Mouse (Mus musculus) heart, embryonic 11.5 days (tissue): ENCODE measurements at regions not wholly inside any gene's neighbourhood (a gene's known extent, or its start where the extent isn't known, plus 50 kb on each side); places are given as distances from the start of the nearest gene placed in this dataset.

Experiments used
- ATAC-seq: fragments of 200-750 bp; cut with Nextera tagmentation; replicated peaks from 2 replicates; pipeline ENCODE4 v1.8.0; 2017; ENCODE audit warnings: moderate library complexity; ENCODE audit not compliant: insufficient number of reproducible peaks, low FRiP score, low TSS enrichment
- H3K27ac ChIP-seq: fragments of 300-500 bp; sonication (generic); 2 replicates; pipeline ENCODE4 v1.5.1; 2014; ENCODE audit warnings: mild to moderate bottlenecking, low read depth, low read length
- H3K27me3 ChIP-seq: fragments of 300-500 bp; sonication (generic); 2 replicates; pipeline ENCODE4 v1.6.1; 2014; ENCODE audit warnings: mild to moderate bottlenecking, low read length, mixed read lengths; ENCODE audit not compliant: control insufficient read depth, insufficient read depth
- H3K36me3 ChIP-seq: fragments of 300-500 bp; sonication (generic); 2 replicates; pipeline ENCODE4 v1.6.1; 2014; ENCODE audit warnings: mild to moderate bottlenecking, low read length, moderate library complexity, mixed read lengths; ENCODE audit not compliant: control insufficient read depth, insufficient read depth
- H3K4me1 ChIP-seq: fragments of 300-500 bp; sonication (generic); 2 replicates; pipeline ENCODE4 v1.6.1; 2014; ENCODE audit warnings: low read length; ENCODE audit not compliant: control insufficient read depth, insufficient read depth
- H3K4me2 ChIP-seq: fragments of 300-500 bp; sonication (generic); 2 replicates; pipeline ENCODE4 v1.6.1; 2014; ENCODE audit warnings: mild to moderate bottlenecking, moderate library complexity
- H3K4me3 ChIP-seq: fragments of 300-500 bp; sonication (generic); 2 replicates; pipeline ENCODE4 v1.5.1; 2014; ENCODE audit warnings: low read depth, low read length
- H3K9ac ChIP-seq: fragments of 300-500 bp; sonication (generic); 2 replicates; pipeline ENCODE4 v1.6.1; 2014; ENCODE audit warnings: mild to moderate bottlenecking, low read depth, low read length, moderate library complexity
- H3K9me3 ChIP-seq: fragments of 300-500 bp; sonication (generic); replicated peaks from 2 replicates; pipeline ENCODE4 v1.6.1; 2016; ENCODE audit warnings: low read length; ENCODE audit not compliant: control insufficient read depth
- WGBS: fragments of 180-500 bp; shearing (Covaris S2); extraction: QIAGEN DNeasy Blood & Tissue Kit; methylation state at CpG from one replicate; pipeline ENCODE4 v1.1.7; 2014; ENCODE audit not compliant: insufficient replicate concordance; 5-methylcytosine and 5-hydroxymethylcytosine counted together

GRCm38 (mm10) chr14:58444496-58444895 is 374.1 kb downstream of the Fgf9 start:
- WGBS: 61% methylated on average over 4 of the region's 4 CpGs
- Histone ChIP-seq H3K36me3 (no peaks in the 10 kb centered on the region), H3K4me2 (no peak overlapping the region), H3K4me1 (no peaks in the 10 kb centered on the region), H3K9me3 (no peaks in the 10 kb centered on the region), H3K4me3 (no peak overlapping the region), H3K27ac (no peak overlapping the region), H3K9ac (no peak overlapping the region), H3K27me3 (no peaks in the 10 kb centered on the region)
- no peak for ATAC-seq

DNA sequence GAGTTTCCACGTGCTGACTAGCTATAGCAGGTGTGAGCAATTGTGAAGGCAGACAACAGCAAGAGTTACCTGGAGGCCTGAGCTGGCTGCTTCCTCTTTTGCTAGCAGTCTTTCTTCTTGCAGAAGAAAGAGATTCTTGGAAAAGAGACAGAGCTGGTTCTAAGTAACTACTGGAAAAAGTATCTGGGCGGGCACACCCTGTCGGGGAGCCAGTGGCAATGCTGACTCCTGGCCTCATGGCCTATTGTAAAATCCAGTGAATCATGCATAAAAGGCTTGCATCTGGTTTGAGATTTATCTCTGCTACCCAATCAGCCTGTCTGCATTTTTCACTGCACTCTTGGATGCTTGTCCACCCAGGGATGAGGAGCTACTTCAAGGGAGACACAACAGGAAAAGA is 372.2 kb downstream of the Fgf9 start:
- no peak for ATAC-seq
- Histone ChIP-seq H3K36me3 (no peaks in the 10 kb centered on the region), H3K4me2 (no peak overlapping the region), H3K4me1 (no peaks in the 10 kb centered on the region), H3K4me3 (no peak overlapping the region), H3K9me3 (no peaks in the 10 kb centered on the region), H3K27ac (no peak overlapping the region), H3K9ac (no peak overlapping the region), H3K27me3 (no peaks in the 10 kb centered on the region)
- WGBS: 83% methylated on average over 3 of the region's 3 CpGs

- no peaks in the 10 kb centered on the region for H3K36me3 ChIP-seq
- 54% methylated on average over 2 of the region's 2 CpGs for WGBS
- H3K27me3 ChIP-seq: no peaks in the 10 kb centered on the region
- no peak overlapping the region for H3K9ac ChIP-seq
- H3K4me3 ChIP-seq: no peak overlapping the region
- no peak overlapping the region for H3K4me2 ChIP-seq
- no peak overlapping the region for H3K27ac ChIP-seq
- no peaks in the 10 kb centered on the region for H3K9me3 ChIP-seq
- no peak for ATAC-seq
- H3K4me1 ChIP-seq: no peaks in the 10 kb centered on the region
Observed at GRCm38 (mm10) chr14:58439963-58440362, 369.6 kb downstream of the Fgf9 start.

GRCm38 (mm10) chr14:58436096-58436495 is 365.7 kb downstream of the Fgf9 start:
- Histone ChIP-seq H3K9ac (no peak overlapping the region), H3K4me1 (no peaks in the 10 kb centered on the region), H3K27me3 (no peaks in the 10 kb centered on the region), H3K27ac (no peak overlapping the region), H3K36me3 (no peaks in the 10 kb centered on the region), H3K4me3 (no peak overlapping the region), H3K4me2 (no peak overlapping the region), H3K9me3 (no peaks in the 10 kb centered on the region)
- 80% methylated on average over 3 of the region's 3 CpGs for WGBS
- ATAC-seq: no peak

- Histone ChIP-seq H3K9me3 (no peaks in the 10 kb centered on the region), H3K4me2 (no peak overlapping the region), H3K9ac (no peak overlapping the region), H3K27me3 (no peaks in the 10 kb centered on the region), H3K4me3 (no peak overlapping the region), H3K27ac (no peak overlapping the region), H3K36me3 (no peaks in the 10 kb centered on the region), H3K4me1 (peaks cover 14% of the 10 kb centered on the region)
- 66% methylated on average over 6 of the region's 6 CpGs for WGBS
- ATAC-seq: no peak
Observed at GRCm38 (mm10) chr14:58426472-58426871, 356.1 kb downstream of the Fgf9 start.

DNA sequence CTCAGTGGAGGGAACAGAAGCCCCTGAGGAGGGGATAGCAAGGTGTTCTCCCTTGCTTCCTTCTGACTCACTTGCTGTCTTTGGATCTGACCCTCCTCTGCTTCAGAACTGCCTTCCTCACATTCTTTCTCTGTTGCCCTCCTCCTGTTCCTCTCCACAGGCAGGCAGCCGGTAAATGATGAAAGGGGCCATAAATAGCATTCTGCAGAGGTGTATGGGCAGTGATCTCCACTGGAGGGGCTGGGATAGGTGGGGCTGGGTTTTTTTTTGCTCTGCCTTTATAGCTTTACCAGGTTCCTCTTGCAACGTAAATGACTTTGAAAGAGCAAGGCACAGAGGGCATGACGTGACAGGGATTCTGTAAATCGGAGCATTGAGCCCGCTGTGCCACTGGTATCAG is 351.6 kb downstream of the Fgf9 start:
- Histone ChIP-seq H3K36me3 (no peaks in the 10 kb centered on the region), H3K9ac (no peak overlapping the region), H3K27ac (no peak overlapping the region), H3K9me3 (no peaks in the 10 kb centered on the region), H3K4me3 (no peak overlapping the region), H3K4me1 (peaks cover 10% of the 10 kb centered on the region; the same call in 1 of the 2 replicates), H3K27me3 (no peaks in the 10 kb centered on the region), H3K4me2 (no peak overlapping the region)
- WGBS: 51% methylated on average over 5 of the region's 5 CpGs
- no peak for ATAC-seq

DNA sequence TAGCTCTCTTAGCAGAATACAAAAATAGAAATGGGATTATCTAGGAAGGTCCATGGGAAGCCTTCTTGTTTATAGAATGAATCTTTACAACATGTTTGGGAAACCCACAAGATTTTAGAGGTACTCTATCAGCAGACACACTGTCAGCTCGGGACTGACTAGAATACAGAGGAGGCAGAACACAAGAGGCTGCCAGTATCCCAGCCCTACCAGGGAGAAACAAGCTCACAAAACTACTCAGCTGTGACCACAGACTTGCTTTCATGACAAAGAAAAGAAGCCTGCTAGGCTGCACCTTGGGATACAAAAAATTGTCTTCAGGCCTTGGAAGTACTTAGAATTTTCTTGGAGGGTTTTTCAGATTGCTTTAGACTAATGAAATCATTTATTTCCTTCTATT is 347.2 kb downstream of the Fgf9 start:
- H3K4me2 ChIP-seq: no peak overlapping the region
- no peaks in the 10 kb centered on the region for H3K27me3 ChIP-seq
- H3K27ac ChIP-seq: no peak overlapping the region
- no peak for ATAC-seq
- H3K4me3 ChIP-seq: no peak overlapping the region
- peaks cover 8% of the 10 kb centered on the region; the same call in 1 of the 2 replicates for H3K4me1 ChIP-seq
- WGBS: 53% methylated on average over 1 of the region's 1 CpGs
- no peaks in the 10 kb centered on the region for H3K36me3 ChIP-seq
- H3K9me3 ChIP-seq: no peaks in the 10 kb centered on the region
- no peak overlapping the region for H3K9ac ChIP-seq

GRCm38 (mm10) chr14:58392055-58392726 is 321.8 kb downstream of the Fgf9 start:
- WGBS: 89% methylated on average over 9 of the region's 9 CpGs
- Histone ChIP-seq H3K4me2 (no peak overlapping the region), H3K36me3 (no peaks in the 10 kb centered on the region), H3K27ac (no peak overlapping the region), H3K4me1 (no peaks in the 10 kb centered on the region), H3K9ac (no peak overlapping the region), H3K9me3 (no peaks in the 10 kb centered on the region), H3K27me3 (no peaks in the 10 kb centered on the region), H3K4me3 (no peak overlapping the region)
- ATAC-seq: no peak

- H3K4me2 ChIP-seq: no peak overlapping the region
- no peak overlapping the region for H3K27ac ChIP-seq
- WGBS: 71% methylated on average over 2 of the region's 2 CpGs
- no peaks in the 10 kb centered on the region for H3K4me1 ChIP-seq
- no peak overlapping the region for H3K4me3 ChIP-seq
- no peaks in the 10 kb centered on the region for H3K27me3 ChIP-seq
- H3K9me3 ChIP-seq: no peaks in the 10 kb centered on the region
- H3K9ac ChIP-seq: no peak overlapping the region
- no peak for ATAC-seq
- no peaks in the 10 kb centered on the region for H3K36me3 ChIP-seq
Observed at GRCm38 (mm10) chr14:58390741-58391140, 320.4 kb downstream of the Fgf9 start.
